Mouse (Mus musculus): Measurements from ENCODE around the gene Tex38.
A peak's percentile ranks its signal among the peaks of the same experiment; 100 is the strongest.

The Tex38 gene

GRCm38 (mm10) chr4:115767647-115768467 is 13.0 kb downstream of the Tex38 start:
- DNase-seq, result no peak

GRCm38 (mm10) chr4:115764581-115764980 is 16.2 kb downstream of the Tex38 start:
- no peak for DNase-seq

GRCm38 (mm10) chr4:115761206-115761605 is 19.6 kb downstream of the Tex38 start:
- DNase-seq, result peak; percentile 59 to 60

- DNase-seq, result no peak
These were observed 26.0 kb downstream of the Tex38 start for GRCm38 (mm10) chr4:115754851-115755250.

GRCm38 (mm10) chr4:115754101-115754500 is 26.7 kb downstream of the Tex38 start:
- no peak for DNase-seq

GRCm38 (mm10) chr4:115749336-115749735 is 31.5 kb downstream of the Tex38 start:
- no peak for DNase-seq

GRCm38 (mm10) chr4:115748181-115748580 is 32.6 kb downstream of the Tex38 start:
- DNase-seq, result no peak

- DNase-seq, result no peak
These were observed 37.7 kb downstream of the Tex38 start for GRCm38 (mm10) chr4:115743096-115743495.

- DNase-seq, result no peak
These were observed 38.2 kb downstream of the Tex38 start for GRCm38 (mm10) chr4:115742658-115743057.

- peak in 1 of 2 experiments; percentile 14 for DNase-seq
These were observed 42.3 kb downstream of the Tex38 start for GRCm38 (mm10) chr4:115738481-115738985.

GRCm38 (mm10) chr4:115737551-115738041 is 43.2 kb downstream of the Tex38 start, which contains the start of gene Efcab14:
Efcab14 (plus strand) TSS chr4:115737744.
- DNase-seq, result peak; percentile 100

- no peak for DNase-seq
These were observed 46.0 kb downstream of the Tex38 start for GRCm38 (mm10) chr4:115734867-115735266.

GRCm38 (mm10) chr4:115733746-115734145 is 47.1 kb downstream of the Tex38 start:
- no peak for DNase-seq

- no peak for DNase-seq
These were observed 48.5 kb downstream of the Tex38 start for GRCm38 (mm10) chr4:115732223-115732818.

- peak; percentile 78 to 85 for DNase-seq
These were observed 49.1 kb downstream of the Tex38 start for GRCm38 (mm10) chr4:115731588-115732222.
